Mouse (Mus musculus) liver, adult 2 months (tissue): ENCODE data around the gene Sorcs3.

Experiments used
- CTCF ChIP-seq: fragments of 200-500 bp; IDR thresholded peaks from 2 replicates; pipeline ENCODE4 v1.5.1; 2011; ENCODE audit warnings: low read depth, low read length, control low read depth
- POLR2A ChIP-seq: fragments of 200-500 bp; IDR thresholded peaks from 2 replicates; pipeline ENCODE4 v1.6.1; 2011; ENCODE audit warnings: low read length, control low read depth; ENCODE audit not compliant: insufficient read depth; ENCODE audit errors: extremely low read depth

DNA sequence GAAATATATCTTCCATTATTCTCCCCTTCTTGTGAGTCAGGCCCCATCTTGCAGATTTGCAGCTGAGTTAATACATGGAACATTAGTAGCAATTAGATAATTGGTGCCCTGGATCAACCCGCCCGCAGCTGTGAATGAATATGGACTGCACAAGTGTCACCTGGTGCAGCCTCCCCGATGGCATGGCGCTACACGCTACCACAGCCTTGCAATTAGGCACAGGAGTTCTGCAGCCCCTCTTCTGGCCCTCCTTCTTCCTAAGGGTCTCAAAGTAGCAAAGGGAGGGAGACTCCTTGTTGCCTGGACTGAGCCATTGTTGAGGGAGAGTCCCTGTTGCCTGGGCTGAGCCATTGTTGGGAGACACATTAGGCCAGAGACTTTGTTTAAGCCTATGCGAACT, 76.4 kb downstream of the Sorcs3 start:
- TF ChIP-seq CTCF, result no peak
- no peak for TF ChIP-seq POLR2A
